Comparison of ENCODE assay signal across 8 mouse cellular contexts in the genomic region with DNA sequence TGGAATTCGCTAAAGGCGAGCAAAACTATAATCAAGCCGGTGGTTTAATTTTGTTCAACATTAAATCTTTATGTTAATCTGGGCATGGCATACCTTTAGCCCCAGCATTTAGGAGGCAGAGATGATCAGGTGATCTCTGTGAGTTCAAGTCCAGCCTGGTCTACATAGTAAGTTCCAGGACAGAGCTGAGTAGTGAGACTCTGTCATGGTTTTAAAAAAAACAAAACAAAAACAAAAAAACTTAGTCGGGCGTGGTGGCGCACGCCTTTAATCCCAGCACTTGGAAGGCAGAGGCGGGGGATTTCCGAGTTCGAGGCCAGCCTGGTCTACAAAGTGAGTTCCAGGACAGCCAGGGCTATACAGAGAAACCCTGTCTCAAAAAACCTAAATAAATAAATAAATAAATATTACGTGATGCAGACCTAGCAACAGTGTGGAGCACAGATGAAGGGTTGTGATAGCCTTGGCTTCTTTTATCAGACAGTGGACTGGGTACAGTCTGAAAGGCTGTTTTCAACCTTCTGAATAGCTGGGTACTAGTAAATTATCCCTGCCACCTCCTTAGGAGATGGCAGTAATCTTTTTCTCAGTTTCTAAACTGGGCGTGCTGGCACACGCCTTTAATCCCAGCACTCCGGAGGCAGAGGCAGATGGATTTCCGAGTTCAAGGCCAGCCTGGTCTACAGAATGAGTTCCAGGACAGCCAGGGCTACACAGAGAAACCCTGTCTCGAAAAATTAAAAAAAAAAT. TPM values are rescaled to one million over a fixed set of nuclear protein-coding genes. Genes with fewer than 3 reads are reported as not detected.
A peak's percentile ranks its signal among the peaks of the same experiment; 100 is the strongest.
DNase-seq lines count a peak whose midpoint lies in the region; ATAC-seq and TF ChIP-seq lines count a peak whose summit lies in the region.
"Not testable (repeated sequence)": the region's sequence is repeated elsewhere in the genome, so short reads cannot be mapped to it uniquely, and the experiment has no call there.
"Had no signal": no experiment of that assay in that cellular context is flagged by ENCODE, and none has a peak within 500 bp of the region (broad histone marks: within the 10 kb centered on the region; RNA-seq: fewer than 3 reads in every experiment).

No protein-coding gene starts in this region.

- peak overlapping the region; percentile 66 for H3K4me2 ChIP-seq in forebrain, postnatal 0 days (ENCODE audit: low read depth)
- H3K4me2 ChIP-seq in hindbrain, embryonic 14.5 days (replicated peaks): peak overlapping the region; percentile 77
- H3K4me2 ChIP-seq in liver, embryonic 16.5 days (ENCODE audit: low read depth, low read length): peak overlapping the region; percentile 75
- H3K4me2 ChIP-seq in midbrain, embryonic 16.5 days (ENCODE audit: low read length): peak overlapping the region; percentile 82

- not testable (repeated sequence) for DNase-seq in embryonic facial prominence, embryonic 10.5 days (ENCODE audit: low spot score); forebrain, postnatal 0 days; hindbrain, embryonic 14.5 days (ENCODE audit: low spot score); layer of hippocampus, adult 2 months (ENCODE audit: low spot score in 2 of 2)

- peak overlapping the region; percentile 3; the same call in 1 of the 2 replicates for H3K4me3 ChIP-seq in ES-Bruce4 (ENCODE audit: low read depth, low read length)
- H3K4me3 ChIP-seq in embryonic facial prominence, embryonic 10.5 days: peak overlapping the region; percentile 95
- H3K4me3 ChIP-seq in forebrain, postnatal 0 days (ENCODE audit: low read depth, low read length): peak overlapping the region; percentile 89
- peak overlapping the region; percentile 68 for H3K4me3 ChIP-seq in hindbrain, embryonic 14.5 days (replicated peaks; ENCODE audit: low read length)
- peak overlapping the region; percentile 83 for H3K4me3 ChIP-seq in layer of hippocampus, adult 2 months
- H3K4me3 ChIP-seq in liver, embryonic 16.5 days (ENCODE audit: low read depth, low read length): peak overlapping the region; percentile 99
- H3K4me3 ChIP-seq in midbrain, embryonic 16.5 days (ENCODE audit: low read depth, low read length): peak overlapping the region; percentile 91

- not testable (repeated sequence) for TF ChIP-seq EP300 in ES-Bruce4 (IDR thresholded peaks at IDR 0.05; ENCODE audit: insufficient read depth, low read depth, low read length)

- WGBS in embryonic facial prominence, embryonic 10.5 days: 80% methylated on average over 16 of the region's 16 CpGs
- 79% methylated on average over 16 of the region's 16 CpGs for WGBS in forebrain, postnatal 0 days
- 79% methylated on average over 16 of the region's 16 CpGs for WGBS in hindbrain, embryonic 14.5 days
- 59% methylated on average over 16 of the region's 16 CpGs for WGBS in liver, embryonic 16.5 days (ENCODE audit: insufficient replicate concordance)
- 78% methylated on average over 16 of the region's 16 CpGs for WGBS in midbrain, embryonic 16.5 days

- not testable (repeated sequence) for H3K4me1 ChIP-seq in ES-Bruce4 (ENCODE audit: control insufficient read depth, insufficient read depth, low read length); forebrain, postnatal 0 days (ENCODE audit: insufficient read depth)
- peaks cover 16% of the 10 kb centered on the region for H3K4me1 ChIP-seq in embryonic facial prominence, embryonic 10.5 days
- H3K4me1 ChIP-seq in hindbrain, embryonic 14.5 days (replicated peaks; ENCODE audit: control insufficient read depth, insufficient read depth, low read length): peaks cover 17% of the 10 kb centered on the region
- peaks cover 15% of the 10 kb centered on the region for H3K4me1 ChIP-seq in liver, embryonic 16.5 days (ENCODE audit: control insufficient read depth, low read depth, low read length)
- H3K4me1 ChIP-seq in midbrain, embryonic 16.5 days (ENCODE audit: control insufficient read depth, insufficient read depth, low read length): peaks cover 13% of the 10 kb centered on the region

- H3K36me3 ChIP-seq in ES-Bruce4 (ENCODE audit: control insufficient read depth, insufficient read depth, low read length, poor library complexity, severe bottlenecking): peaks cover 18% of the 10 kb centered on the region
- peaks cover 26% of the 10 kb centered on the region for H3K36me3 ChIP-seq in embryonic facial prominence, embryonic 10.5 days (replicated peaks)
- H3K36me3 ChIP-seq in forebrain, postnatal 0 days (ENCODE audit: insufficient read depth): peaks cover 28% of the 10 kb centered on the region
- peaks cover 30% of the 10 kb centered on the region for H3K36me3 ChIP-seq in hindbrain, embryonic 14.5 days (replicated peaks; ENCODE audit: control insufficient read depth, insufficient read depth)
- H3K36me3 ChIP-seq in liver, embryonic 16.5 days (ENCODE audit: control insufficient read depth, insufficient read depth): not testable (repeated sequence)
- H3K36me3 ChIP-seq in midbrain, embryonic 16.5 days (ENCODE audit: control insufficient read depth, insufficient read depth, low read length): peaks cover 13% of the 10 kb centered on the region

- not testable (repeated sequence) for TF ChIP-seq POLR2A in ES-Bruce4 (IDR thresholded peaks at IDR 0.05; ENCODE audit: insufficient read depth, low read length)

- H3K27ac ChIP-seq in ES-Bruce4 (ENCODE audit: insufficient read depth, low read length): peak overlapping the region; percentile 42; the same call in 1 of the 2 replicates
- not testable (repeated sequence) for H3K27ac ChIP-seq in embryonic facial prominence, embryonic 10.5 days (replicated peaks); forebrain, postnatal 0 days (ENCODE audit: low read depth, low read length); hindbrain, embryonic 14.5 days; midbrain, embryonic 16.5 days (ENCODE audit: low read length)
- H3K27ac ChIP-seq in layer of hippocampus, adult 2 months: peak overlapping the region; percentile 93
- H3K27ac ChIP-seq in liver, embryonic 16.5 days (ENCODE audit: low read length): peak overlapping the region; percentile 97

- peak overlapping the region; percentile 94 for H3K9ac ChIP-seq in ES-Bruce4 (ENCODE audit: low read depth, poor library complexity, severe bottlenecking)
- peak overlapping the region; percentile 14; the same call in 1 of the 2 replicates for H3K9ac ChIP-seq in forebrain, postnatal 0 days
- peak overlapping the region; percentile 63 for H3K9ac ChIP-seq in hindbrain, embryonic 14.5 days
- peak overlapping the region; percentile 90 for H3K9ac ChIP-seq in liver, embryonic 16.5 days (ENCODE audit: low read depth, low read length)
- peak overlapping the region; percentile 86 for H3K9ac ChIP-seq in midbrain, embryonic 16.5 days (ENCODE audit: low read depth, low read length)

- not testable (repeated sequence) for H3K27me3 ChIP-seq in ES-Bruce4 (ENCODE audit: control insufficient read depth, insufficient read depth, low read length, poor library complexity, severe bottlenecking); embryonic facial prominence, embryonic 10.5 days (replicated peaks; ENCODE audit: low read depth, poor library complexity, severe bottlenecking); forebrain, postnatal 0 days (ENCODE audit: insufficient read depth, low read length); hindbrain, embryonic 14.5 days (ENCODE audit: control insufficient read depth, insufficient read depth, low read length); liver, embryonic 16.5 days (ENCODE audit: control insufficient read depth, insufficient read depth, low read depth, low read length); midbrain, embryonic 16.5 days (ENCODE audit: control insufficient read depth, insufficient read depth, low read depth, low read length)

- not testable (repeated sequence) for TF ChIP-seq CTCF in ES-Bruce4 (IDR thresholded peaks at IDR 0.05; ENCODE audit: low read depth, low read length); forebrain, postnatal 0 days (IDR thresholded peaks at IDR 0.05; ENCODE audit: low read depth); layer of hippocampus, adult 2 months (conservative IDR thresholded peaks at IDR 0.05)

- not testable (repeated sequence) for ATAC-seq in forebrain, postnatal 0 days; hindbrain, embryonic 14.5 days (ENCODE audit: low FRiP score); liver, embryonic 16.5 days (ENCODE audit: low read depth); midbrain, embryonic 16.5 days

- H3K9me3 ChIP-seq in ES-Bruce4 (replicated peaks; ENCODE audit: control insufficient read depth, insufficient read depth, low read length, poor library complexity, severe bottlenecking); embryonic facial prominence, embryonic 10.5 days; forebrain, postnatal 0 days (ENCODE audit: low read length); hindbrain, embryonic 14.5 days (ENCODE audit: control insufficient read depth, low read length); liver, embryonic 16.5 days (replicated peaks; ENCODE audit: control insufficient read depth, low read length); midbrain, embryonic 16.5 days (replicated peaks; ENCODE audit: control insufficient read depth, low read length, poor library complexity, severe bottlenecking): not testable (repeated sequence)

RNA-seq across cellular contexts. Expression of gene Nub1, which starts 1.5 kb away (rescaled TPM):
- 77.3 and 81.1 TPM in 2 replicates for polyA plus RNA-seq in ES-Bruce4 (2011; ENCODE audit: insufficient read depth, insufficient read length, low read depth, missing spikeins)
- 27.7 and 29.5 TPM in 2 replicates for polyA plus RNA-seq in embryonic facial prominence, embryonic 10.5 days (2016; fragmentation: Nextera tagmentation; extraction: Ambion mirVana)
- 88.6 TPM in 2 replicates for total RNA-seq in forebrain, postnatal 0 days (2014; rRNA removed)
- polyA plus RNA-seq in forebrain, postnatal 0 days (2015; fragmentation: Nextera tagmentation; extraction: Ambion mirVana): 59.4 and 61.0 TPM in 2 replicates
- polyA plus RNA-seq in hindbrain, embryonic 14.5 days (2014; fragmentation: Nextera tagmentation; extraction: Ambion mirVana): 48.5 and 51.7 TPM in 2 replicates
- total RNA-seq in layer of hippocampus, adult 2 months (2021): 10 to 100 TPM; 65.9 to 69.0 TPM
- 12.0 and 13.6 TPM in 2 replicates for polyA plus RNA-seq in liver, embryonic 16.5 days (2015; fragmentation: Nextera tagmentation; extraction: Ambion mirVana)
- polyA plus RNA-seq in midbrain, embryonic 16.5 days (2015; fragmentation: Nextera tagmentation; extraction: Ambion mirVana): 48.6 and 49.8 TPM in 2 replicates

RNA-seq across cellular contexts. Expression of gene Wdr86, which starts 43.7 kb away (rescaled TPM):
- 10.3 and 11.3 TPM in 2 replicates for polyA plus RNA-seq in ES-Bruce4 (2011; ENCODE audit: insufficient read depth, insufficient read length, low read depth, missing spikeins)
- 51.1 and 58.6 TPM in 2 replicates for polyA plus RNA-seq in embryonic facial prominence, embryonic 10.5 days (2016; fragmentation: Nextera tagmentation; extraction: Ambion mirVana)
- total RNA-seq in forebrain, postnatal 0 days (2014; rRNA removed): 7.2 and 13.1 TPM in 2 replicates
- 4.4 and 5.5 TPM in 2 replicates for polyA plus RNA-seq in forebrain, postnatal 0 days (2015; fragmentation: Nextera tagmentation; extraction: Ambion mirVana)
- 7.2 and 12.0 TPM in 2 replicates for polyA plus RNA-seq in hindbrain, embryonic 14.5 days (2014; fragmentation: Nextera tagmentation; extraction: Ambion mirVana)
- 1 to 10 TPM in 1 of 2 experiments, under 1 TPM in 1; 0.44 to 1.4 TPM for total RNA-seq in layer of hippocampus, adult 2 months (2021)
- polyA plus RNA-seq in liver, embryonic 16.5 days (2015; fragmentation: Nextera tagmentation; extraction: Ambion mirVana): 0.99 and 1.0 TPM in 2 replicates
- polyA plus RNA-seq in midbrain, embryonic 16.5 days (2015; fragmentation: Nextera tagmentation; extraction: Ambion mirVana): 4.4 and 5.7 TPM in 2 replicates
- polyA plus RNA-seq: Patski had no signal

Comparison
In these comparisons a context has a peak if more than half of its experiments do, and no peak if none do; other contexts are left out.
1. H3K4me3 ChIP-seq: peak in every context shown above with its lines; median percentile 99 in liver, embryonic 16.5 days; 95 in embryonic facial prominence, embryonic 10.5 days; 91 in midbrain, embryonic 16.5 days; 89 in forebrain, postnatal 0 days; 83 in layer of hippocampus, adult 2 months; 68 in hindbrain, embryonic 14.5 days; 3 in ES-Bruce4.
2. H3K9ac ChIP-seq: peak in every context shown above with its lines; median percentile 94 in ES-Bruce4; 90 in liver, embryonic 16.5 days; 86 in midbrain, embryonic 16.5 days; 63 in hindbrain, embryonic 14.5 days; 14 in forebrain, postnatal 0 days.